In the genomic region with DNA sequence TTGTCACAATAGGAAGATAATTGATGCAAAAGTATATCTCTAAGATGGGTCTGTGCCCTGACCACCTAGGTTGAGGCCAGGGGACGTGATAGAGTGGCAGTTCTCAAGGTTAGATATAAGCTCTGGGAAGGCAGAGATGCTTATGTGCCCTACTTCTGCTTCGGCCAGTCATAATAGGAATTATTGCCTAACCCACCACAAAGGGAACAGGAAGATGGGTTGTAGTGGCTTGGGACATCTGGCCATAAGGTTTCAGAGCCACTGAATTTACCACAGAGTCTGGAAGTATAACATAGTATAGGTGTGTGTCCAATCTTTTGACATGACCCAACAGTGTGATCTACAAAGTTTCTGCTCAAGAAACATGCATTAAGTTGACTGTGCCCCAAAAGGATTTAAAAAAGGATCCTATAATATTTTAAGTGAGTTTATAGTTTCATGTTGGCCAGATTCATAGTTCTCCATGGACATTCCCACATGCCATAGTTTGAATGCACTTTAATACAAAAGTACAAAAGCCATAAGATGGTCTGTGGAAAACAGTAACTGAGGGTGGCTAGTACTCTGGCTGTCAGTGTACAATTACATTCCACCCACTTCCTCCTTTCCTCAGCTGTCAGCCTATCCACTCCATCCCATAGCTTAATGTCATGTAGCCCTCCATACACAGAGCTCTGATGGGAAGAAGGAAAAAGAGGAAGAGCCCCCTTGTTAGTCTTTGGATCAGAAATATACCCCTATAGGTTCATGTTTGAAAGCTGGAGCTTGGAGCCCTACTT, we compare ENCODE assay signal across 28 mouse cellular contexts.
DNase-seq lines count a peak whose midpoint lies in the region; ATAC-seq and TF ChIP-seq lines count a peak whose summit lies in the region.
"Had no signal": no experiment of that assay in that cellular context is flagged by ENCODE, and none has a peak within 500 bp of the region (broad histone marks: within the 10 kb centered on the region; RNA-seq: fewer than 3 reads in every experiment).

No protein-coding gene starts in this region.

- H3K4me3 ChIP-seq in heart, embryonic 10.5 days: no peak overlapping the region
- H3K4me3 ChIP-seq in limb, embryonic 10.5 days: no peak overlapping the region
- no peak overlapping the region for H3K4me3 ChIP-seq in liver, postnatal 0 days (ENCODE audit: low read depth, low read length)
- H3K4me3 ChIP-seq: forebrain, embryonic 13.5 days; heart, embryonic 13.5 days; hindbrain, embryonic 15.5 days; liver, embryonic 13.5 days; stomach, embryonic 15.5 days had no signal

- no peak overlapping the region for H3K4me2 ChIP-seq in liver, postnatal 0 days (ENCODE audit: low read depth, low read length)
- H3K4me2 ChIP-seq: forebrain, embryonic 13.5 days; heart, embryonic 13.5 days; hindbrain, embryonic 15.5 days; liver, embryonic 13.5 days; stomach, embryonic 15.5 days had no signal

- H3K36me3 ChIP-seq in heart, embryonic 10.5 days: no peaks in the 10 kb centered on the region
- H3K36me3 ChIP-seq in limb, embryonic 10.5 days: no peaks in the 10 kb centered on the region
- no peaks in the 10 kb centered on the region for H3K36me3 ChIP-seq in liver, postnatal 0 days (replicated peaks; ENCODE audit: insufficient read depth, low read length)
- H3K36me3 ChIP-seq: G1E; heart, embryonic 13.5 days; hindbrain, embryonic 15.5 days; liver, embryonic 13.5 days; stomach, embryonic 15.5 days had no signal

- 87% methylated on average over 2 of the region's 2 CpGs for WGBS in heart, embryonic 10.5 days
- 94% methylated on average over 2 of the region's 2 CpGs for WGBS in limb, embryonic 10.5 days
- 50% methylated on average over 2 of the region's 2 CpGs for WGBS in liver, postnatal 0 days (ENCODE audit: insufficient replicate concordance)

- DNase-seq in heart, adult 11 months: peak; percentile 76
- no peak for DNase-seq in heart, embryonic 10.5 days (ENCODE audit: low spot score)
- DNase-seq in lung, postnatal 25 days (ENCODE audit: low spot score): peak; percentile 5
- DNase-seq in lung, postnatal 10 days: no peak
- DNase-seq in limb, embryonic 10.5 days (ENCODE audit: low spot score): no peak
- no peak for DNase-seq in adrenal gland, postnatal 25 days
- DNase-seq in liver, postnatal 0 days: no peak
- DNase-seq: adrenal gland, postnatal 10 days; cerebellum, adult 11 months; cerebellum, adult 9-11 months; gastrocnemius, postnatal 14 days; heart, adult 18-20 months; heart, postnatal 10 days; kidney, adult 8-10 months; layer of hippocampus, postnatal 36 days; liver, embryonic 13.5 days; lung, adult 2 months; lung, postnatal 4 days; right cerebral cortex, postnatal 25 days had no signal

- no peak overlapping the region for H3K27ac ChIP-seq in heart, embryonic 10.5 days
- peak overlapping the region; percentile 50; the same call in 1 of the 2 replicates for H3K27ac ChIP-seq in limb, embryonic 10.5 days
- no peak overlapping the region for H3K27ac ChIP-seq in liver, postnatal 0 days (ENCODE audit: low read depth)
- H3K27ac ChIP-seq: forebrain, embryonic 13.5 days; heart, embryonic 13.5 days; hindbrain, embryonic 15.5 days; liver, embryonic 13.5 days; stomach, embryonic 15.5 days had no signal

- TF ChIP-seq CTCF in liver, postnatal 0 days (IDR thresholded peaks at IDR 0.05; ENCODE audit: low read depth): no peak

- no peak overlapping the region for H3K9ac ChIP-seq in liver, postnatal 0 days (replicated peaks)
- H3K9ac ChIP-seq: forebrain, embryonic 13.5 days; heart, embryonic 13.5 days; hindbrain, embryonic 15.5 days; liver, embryonic 13.5 days; stomach, embryonic 15.5 days had no signal

- peak; percentile 87 for ATAC-seq in megakaryocyte, adult 5-6 weeks (ENCODE audit: poor library complexity, severe bottlenecking)
- no peak for ATAC-seq in liver, postnatal 0 days
- ATAC-seq: forebrain, embryonic 13.5 days; inflammation-experienced regulatory T-cells, adult 6 months; midbrain, embryonic 16.5 days; Patski had no signal

- H3K27me3 ChIP-seq in heart, embryonic 10.5 days (ENCODE audit: insufficient read depth, poor library complexity, severe bottlenecking): no peaks in the 10 kb centered on the region
- no peaks in the 10 kb centered on the region for H3K27me3 ChIP-seq in limb, embryonic 10.5 days (ENCODE audit: low read depth, poor library complexity, severe bottlenecking)
- no peaks in the 10 kb centered on the region for H3K27me3 ChIP-seq in liver, postnatal 0 days (ENCODE audit: insufficient read depth, low read length)
- H3K27me3 ChIP-seq: forebrain, embryonic 13.5 days; heart, embryonic 13.5 days; hindbrain, embryonic 15.5 days; liver, embryonic 13.5 days; Patski; stomach, embryonic 15.5 days had no signal

- H3K9me3 ChIP-seq in heart, embryonic 10.5 days: no peaks in the 10 kb centered on the region
- no peaks in the 10 kb centered on the region for H3K9me3 ChIP-seq in limb, embryonic 10.5 days (replicated peaks)
- H3K9me3 ChIP-seq in liver, postnatal 0 days (ENCODE audit: low read length): no peaks in the 10 kb centered on the region
- H3K9me3 ChIP-seq: forebrain, embryonic 13.5 days; G1E; heart, embryonic 13.5 days; hindbrain, embryonic 15.5 days; liver, embryonic 13.5 days; stomach, embryonic 15.5 days had no signal

- TF ChIP-seq EP300 in liver, postnatal 0 days (IDR thresholded peaks at IDR 0.05; ENCODE audit: low read depth): no peak

- peaks cover under 1% of the 10 kb centered on the region; the same call in 1 of the 2 replicates for H3K4me1 ChIP-seq in heart, embryonic 10.5 days
- H3K4me1 ChIP-seq in limb, embryonic 10.5 days: peaks cover 27% of the 10 kb centered on the region
- no peaks in the 10 kb centered on the region for H3K4me1 ChIP-seq in liver, postnatal 0 days (ENCODE audit: insufficient read depth)
- H3K4me1 ChIP-seq: forebrain, embryonic 13.5 days; hindbrain, embryonic 15.5 days; liver, embryonic 13.5 days; stomach, embryonic 15.5 days had no signal

Comparison
In these comparisons a context has a peak if more than half of its experiments do, and no peak if none do; other contexts are left out.
1. DNase-seq: peak in heart, adult 11 months (single experiment) and lung, postnatal 25 days (single experiment); none in heart, embryonic 10.5 days (single experiment), lung, postnatal 10 days (single experiment), limb, embryonic 10.5 days (single experiment), adrenal gland, postnatal 25 days (single experiment) and liver, postnatal 0 days (single experiment).